Mouse (Mus musculus): Measurements from ENCODE around the gene Pan2.
"Not testable (repeated sequence)": the region's sequence is repeated elsewhere in the genome, so short reads cannot be mapped to it uniquely, and the experiment has no call there.

Pan2 gene

DNA sequence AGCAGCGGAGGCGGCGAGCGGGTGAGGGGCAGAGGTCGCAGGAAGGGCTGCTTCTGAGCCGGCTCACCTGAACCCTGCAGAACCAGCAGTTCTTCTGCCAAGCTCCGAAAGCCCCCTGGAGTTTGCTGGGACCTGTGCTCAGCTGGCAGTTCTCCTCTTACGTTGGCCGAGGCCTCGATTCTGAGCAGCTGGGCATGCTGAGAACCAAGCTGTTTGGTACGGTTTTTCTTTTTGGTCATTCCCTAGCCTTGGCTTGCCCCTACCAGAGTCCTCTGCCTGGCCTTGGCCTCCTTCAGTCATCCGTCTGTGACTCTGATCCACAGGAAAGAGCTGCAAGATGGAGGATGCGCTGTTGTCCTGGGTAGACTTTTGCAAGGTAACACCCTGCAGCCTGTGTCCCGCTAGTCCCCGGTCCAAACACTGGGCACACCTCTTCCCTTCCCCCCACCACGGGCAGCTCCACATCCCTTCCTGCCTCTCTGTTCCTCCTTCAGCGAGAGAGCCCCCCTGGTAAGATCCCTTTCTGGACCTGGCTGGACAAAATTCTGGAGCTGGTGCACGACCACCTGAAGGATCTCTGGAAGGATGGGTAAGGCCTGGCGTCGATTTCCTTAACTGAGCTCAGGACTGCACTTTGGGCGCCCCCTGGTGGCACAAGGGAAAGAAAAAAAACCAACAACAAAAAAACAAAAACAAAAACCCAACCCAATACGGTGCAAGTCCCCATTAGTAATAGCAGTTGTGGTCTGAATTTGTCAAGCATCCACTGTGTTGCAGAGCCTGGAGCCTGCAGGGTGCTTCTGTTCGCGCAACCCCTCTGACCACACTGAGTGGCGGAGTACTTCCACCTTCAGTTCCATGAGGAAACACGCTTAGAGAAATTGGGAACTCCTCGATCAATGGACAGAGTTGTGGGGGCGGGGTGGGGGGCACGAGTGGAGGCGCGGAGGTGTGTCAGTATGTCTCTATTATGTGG, 19.2 kb upstream of the Pan2 start:
- DNase-seq (ENCODE audit: low spot score): no peak

- DNase-seq (ENCODE audit: low spot score): not testable (repeated sequence)
Measured at GRCm38 (mm10) chr10:128290594-128290993, 12.5 kb upstream of the Pan2 start.

DNA sequence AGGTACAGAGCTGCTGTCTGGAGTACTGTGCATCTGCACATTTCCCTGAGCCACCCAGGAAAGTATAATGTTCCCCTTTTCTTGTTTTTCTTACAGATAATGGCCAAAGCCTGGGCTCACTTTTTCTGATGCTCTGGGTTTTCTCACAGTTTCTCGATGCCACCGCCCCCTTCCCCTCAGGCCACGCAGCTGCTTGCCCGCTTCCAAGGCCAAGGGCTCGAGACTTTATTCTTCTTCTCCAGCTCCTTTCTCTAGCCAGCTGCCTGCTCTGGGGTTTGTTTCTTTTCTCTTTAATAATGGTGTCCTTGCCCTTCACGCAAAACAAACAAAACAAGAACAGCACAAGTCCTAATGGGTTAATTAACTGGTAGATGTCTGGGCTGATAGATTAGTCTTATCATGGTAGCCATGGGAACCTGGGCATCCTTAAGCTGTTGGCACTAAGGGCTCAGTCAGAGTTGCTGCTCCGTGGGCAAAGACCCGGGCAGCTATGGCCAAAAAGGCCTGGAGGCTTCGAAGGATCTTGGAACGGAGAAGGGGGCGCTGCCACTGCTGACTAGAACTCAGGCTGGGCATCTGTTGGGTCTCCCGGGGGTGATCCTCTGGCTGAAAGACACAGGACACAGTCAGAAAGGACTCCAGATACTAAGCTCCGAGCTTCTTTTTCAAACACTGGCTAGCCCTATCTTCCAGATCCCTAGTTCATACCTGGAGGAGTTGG, 6.6 kb upstream of the Pan2 start:
- no peak for DNase-seq (ENCODE audit: low spot score)

DNA sequence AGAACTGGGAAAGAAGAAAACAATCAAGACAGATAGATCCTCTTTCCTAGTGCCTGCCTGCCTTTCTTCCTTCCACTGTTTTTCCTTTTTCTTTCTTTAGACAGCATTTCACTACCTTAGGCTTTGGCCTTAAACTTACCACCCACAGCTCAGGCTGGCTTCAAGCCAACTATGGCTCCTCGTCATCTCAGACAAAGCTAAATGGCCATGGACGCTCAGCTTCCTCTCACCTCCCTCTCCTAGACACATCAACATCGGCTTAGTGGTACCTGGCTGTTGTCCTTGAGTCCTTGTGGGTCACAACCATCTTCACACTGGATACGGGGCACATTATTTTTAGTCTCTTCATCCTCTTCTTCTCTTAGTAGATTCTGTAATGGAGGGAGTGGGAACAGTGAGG, 5.9 kb upstream of the Pan2 start:
- no peak for DNase-seq (ENCODE audit: low spot score)

DNA sequence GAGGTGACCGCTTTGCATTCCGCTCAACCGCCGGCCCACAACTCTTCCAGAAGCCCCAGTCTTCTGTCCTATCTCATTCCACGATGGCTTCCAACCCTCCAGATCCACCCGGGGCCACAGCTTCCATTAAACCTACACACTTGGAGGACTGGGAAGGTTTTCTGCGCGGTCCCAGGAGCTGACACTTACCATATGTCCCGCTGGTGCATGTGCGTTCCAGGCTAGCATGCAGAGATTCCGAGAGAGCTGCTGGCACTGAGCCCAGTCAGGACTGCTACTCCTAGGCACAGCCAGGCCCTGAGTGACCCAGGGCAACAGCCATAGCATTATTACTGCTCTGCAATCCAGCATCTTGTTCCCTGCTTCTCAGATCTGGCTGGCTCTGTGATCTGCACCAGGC, 5.5 kb upstream of the Pan2 start:
- DNase-seq (ENCODE audit: low spot score): no peak

GRCm38 (mm10) chr10:128298243-128298642, 4.9 kb upstream of the Pan2 start:
- DNase-seq (ENCODE audit: low spot score): no peak

DNA sequence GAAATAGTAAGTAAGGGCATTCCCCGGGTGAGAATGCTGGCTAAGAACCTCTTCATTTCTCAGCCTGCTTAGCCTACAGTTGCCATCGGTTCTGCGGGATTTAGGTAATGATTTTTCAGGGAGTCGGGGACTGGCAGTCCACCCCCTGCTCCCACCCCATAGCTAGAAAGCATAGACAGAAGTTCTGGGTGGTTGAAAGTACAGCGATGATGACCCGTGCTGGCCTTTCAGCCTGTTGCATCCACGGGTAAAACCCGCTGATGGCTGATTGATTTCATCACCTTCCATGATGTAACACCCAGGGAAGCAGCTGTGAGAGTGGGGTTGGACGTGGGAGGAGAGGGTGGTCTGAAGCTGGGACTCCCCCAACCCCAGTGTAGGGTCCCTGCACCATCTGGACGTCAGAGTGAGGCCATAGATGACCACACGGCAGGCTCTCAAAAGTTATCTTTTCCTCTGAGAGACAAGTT, 4.4 kb upstream of the Pan2 start, which contains the start of gene Il23a:
Gene Il23a, minus strand, starts transcription at position 51 of the 470 bp plus-strand sequence.
- no peak for DNase-seq (ENCODE audit: low spot score)

DNA sequence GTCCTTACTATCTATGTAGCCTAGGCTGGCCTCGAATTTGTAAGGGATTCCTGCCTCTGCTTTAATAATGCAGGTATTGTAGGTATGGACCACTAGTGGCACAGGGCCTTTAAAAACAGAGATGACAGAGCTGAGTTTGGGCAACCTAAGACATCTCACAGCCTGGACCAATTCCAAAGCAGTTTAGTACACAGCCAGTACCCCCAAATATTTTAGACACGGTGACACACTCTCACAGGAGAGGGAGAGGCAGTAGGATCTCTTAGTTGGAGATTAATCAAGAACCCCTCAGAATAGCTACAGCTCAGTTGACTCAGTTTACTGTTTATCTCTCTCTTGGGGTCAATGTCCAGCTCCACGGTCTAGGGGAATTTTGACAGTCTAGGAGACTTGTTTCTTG, 778 bp upstream of the Pan2 start:
- no peak for DNase-seq (ENCODE audit: low spot score)

- DNase-seq (ENCODE audit: low spot score): no peak
Measured at GRCm38 (mm10) chr10:128302785-128303125, 380 bp upstream of the Pan2 start.

- DNase-seq (ENCODE audit: low spot score): no peak
Measured at GRCm38 (mm10) chr10:128309654-128310053, 6.5 kb downstream of the Pan2 start.

DNA sequence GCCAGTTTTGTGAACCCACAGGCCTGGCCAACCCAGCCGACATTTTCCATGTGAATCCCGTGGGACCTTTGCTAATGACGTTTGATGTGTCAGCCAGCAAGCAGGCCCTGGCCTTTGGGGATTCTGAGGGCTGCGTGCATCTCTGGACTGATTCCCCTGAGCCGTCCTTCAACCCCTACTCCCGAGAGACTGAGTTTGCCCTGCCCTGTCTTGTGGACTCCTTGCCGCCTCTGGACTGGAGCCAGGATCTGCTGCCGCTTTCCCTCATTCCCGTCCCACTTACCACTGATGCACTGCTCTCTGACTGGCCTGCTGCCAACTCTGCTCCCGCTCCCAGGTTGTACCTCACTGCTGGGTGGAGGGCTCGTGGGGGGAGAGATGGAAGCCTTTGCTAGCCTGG, 7.0 kb downstream of the Pan2 start:
- DNase-seq (ENCODE audit: low spot score): no peak

- no peak for DNase-seq (ENCODE audit: low spot score)
Measured at GRCm38 (mm10) chr10:128310902-128311301, 7.8 kb downstream of the Pan2 start.

GRCm38 (mm10) chr10:128315578-128315977, 12.4 kb downstream of the Pan2 start:
- no peak for DNase-seq (ENCODE audit: low spot score)

GRCm38 (mm10) chr10:128321641-128322040, 18.5 kb downstream of the Pan2 start:
- no peak for DNase-seq (ENCODE audit: low spot score)

DNA sequence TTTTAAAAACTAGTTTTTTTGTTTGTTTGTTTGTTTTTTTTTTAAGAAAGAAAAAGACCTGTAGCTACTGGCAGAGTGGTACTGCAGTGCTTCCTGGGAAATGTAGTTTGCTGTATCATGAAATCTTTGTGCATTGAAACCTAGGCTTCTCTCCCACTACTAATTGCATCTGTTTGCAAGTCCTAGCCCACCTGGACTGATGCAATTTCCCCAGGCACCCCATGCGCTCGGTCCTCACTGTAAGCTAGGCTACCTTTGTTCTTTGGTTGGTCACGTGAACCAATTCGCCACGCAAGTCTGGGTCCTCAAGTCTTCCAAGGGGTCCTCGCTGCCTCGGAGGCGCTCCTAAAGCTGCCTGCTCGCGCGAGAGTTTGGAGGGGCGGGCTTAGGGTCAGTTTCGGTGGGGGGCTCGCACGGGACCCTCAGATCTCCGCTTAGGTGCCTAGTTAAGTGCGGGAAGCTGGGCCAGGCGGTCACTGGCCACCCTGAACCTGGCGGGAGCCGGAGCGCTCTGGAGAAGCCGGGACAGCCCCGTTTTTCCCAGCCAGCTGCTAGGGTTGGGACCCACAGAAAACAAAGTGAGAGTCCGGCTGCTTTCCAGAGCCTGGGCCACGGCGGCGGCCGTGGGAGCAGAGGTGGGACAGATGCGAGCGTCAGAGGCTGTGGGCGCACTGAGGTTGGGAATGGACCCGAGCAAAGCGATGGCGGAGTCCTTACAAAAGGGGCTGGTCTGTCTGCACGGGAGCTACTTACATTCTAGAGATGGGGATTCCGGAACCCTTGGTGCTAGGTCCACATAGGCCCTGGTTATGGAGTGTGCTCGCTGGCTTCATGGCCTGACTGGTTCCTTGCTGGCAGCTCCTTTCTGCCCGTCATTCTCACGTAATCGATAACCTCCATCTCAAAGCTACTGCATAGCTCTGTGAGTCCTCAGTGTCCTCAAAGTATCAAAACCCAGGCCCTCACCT, 19.3 kb downstream of the Pan2 start, which contains the start of gene Cnpy2:
Gene Cnpy2, plus strand, starts transcription at position 319 of the 968 bp plus-strand sequence.
- peak; percentile 24 for DNase-seq (ENCODE audit: low spot score)

- no peak for DNase-seq (ENCODE audit: low spot score)
Measured at GRCm38 (mm10) chr10:128323516-128323915, 20.4 kb downstream of the Pan2 start.

- no peak for DNase-seq (ENCODE audit: low spot score)
Measured at GRCm38 (mm10) chr10:128326825-128327224, 23.7 kb downstream of the Pan2 start.

GRCm38 (mm10) chr10:128327610-128328009, 24.5 kb downstream of the Pan2 start:
- DNase-seq (ENCODE audit: low spot score): no peak

- not testable (repeated sequence) for DNase-seq (ENCODE audit: low spot score)
Measured at GRCm38 (mm10) chr10:128332358-128333249, 29.5 kb downstream of the Pan2 start.

DNA sequence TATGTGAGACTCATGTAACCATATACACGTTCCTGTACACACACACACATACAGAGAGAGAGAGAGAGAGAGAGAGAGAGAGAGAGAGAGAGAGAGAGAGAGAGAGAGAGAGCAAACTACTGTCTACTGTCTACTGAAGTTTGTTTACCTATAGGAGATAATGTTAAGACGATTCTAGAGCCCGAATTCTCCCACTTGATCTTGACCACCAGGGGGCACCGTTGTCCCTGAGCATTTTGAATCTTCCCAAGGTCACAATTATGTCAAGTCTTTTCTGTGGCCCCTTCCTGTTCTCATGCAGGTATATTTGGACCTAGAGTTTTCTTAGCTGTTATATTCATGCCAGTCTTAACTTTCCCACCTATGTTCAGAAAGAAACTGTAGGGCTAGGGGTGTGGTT, 32.4 kb downstream of the Pan2 start:
- no peak for DNase-seq (ENCODE audit: low spot score)

DNA sequence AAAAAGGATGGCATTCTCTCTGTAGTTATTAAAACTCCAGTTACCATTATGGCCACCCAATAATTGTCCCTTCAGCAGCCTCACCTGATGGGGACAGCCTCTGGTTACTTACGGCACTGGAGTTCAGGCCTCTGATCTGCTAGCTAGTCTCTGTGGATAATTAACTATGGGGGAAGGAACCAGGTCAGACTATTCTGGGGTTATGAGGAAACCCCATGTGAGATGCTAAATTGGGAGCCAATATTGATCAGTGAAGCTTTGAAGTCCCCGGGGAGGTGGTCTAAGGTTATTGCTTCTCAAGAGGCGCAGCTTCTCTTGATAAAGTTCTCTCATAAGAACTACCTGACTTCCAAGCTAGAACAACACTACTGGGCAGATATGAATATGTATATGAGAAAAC, 33.1 kb downstream of the Pan2 start:
- no peak for DNase-seq (ENCODE audit: low spot score)

Measured in left cerebral cortex, adult 11 months (tissue).